Mouse (Mus musculus): ENCODE results near the gene Inca1.

Inca1 gene

GRCm38 (mm10) chr11:70652029-70652883 is 47.7 kb downstream of the Inca1 start:
- no peak for DNase-seq (ENCODE audit: low read depth)

GRCm38 (mm10) chr11:70651391-70651790 is 48.6 kb downstream of the Inca1 start:
- no peak for DNase-seq (ENCODE audit: low read depth)

- no peak for DNase-seq (ENCODE audit: low read depth)
These were observed 49.4 kb downstream of the Inca1 start for GRCm38 (mm10) chr11:70650322-70651175.

- no peak for DNase-seq (ENCODE audit: low read depth)
These were observed 50.7 kb downstream of the Inca1 start for GRCm38 (mm10) chr11:70649185-70649734.

- DNase-seq (ENCODE audit: low read depth), result no peak
These were observed 51.4 kb downstream of the Inca1 start for GRCm38 (mm10) chr11:70648512-70648911.

- no peak for DNase-seq (ENCODE audit: low read depth)
These were observed 52.1 kb downstream of the Inca1 start for GRCm38 (mm10) chr11:70647716-70648420.

GRCm38 (mm10) chr11:70646691-70647650 is 53.0 kb downstream of the Inca1 start, which contains the start of the genes Rnf167 and Slc25a11:
TSS of gene Rnf167 (plus strand) at chr11:70647235.
TSS of gene Slc25a11 (minus strand) at chr11:70647479.
- DNase-seq (ENCODE audit: low read depth), result peak; percentile 98

- no peak for DNase-seq (ENCODE audit: low read depth)
These were observed 53.7 kb downstream of the Inca1 start for GRCm38 (mm10) chr11:70646259-70646555.

- no peak for DNase-seq (ENCODE audit: low read depth)
These were observed 54.3 kb downstream of the Inca1 start for GRCm38 (mm10) chr11:70645461-70646258.

- no peak for DNase-seq (ENCODE audit: low read depth)
These were observed 55.3 kb downstream of the Inca1 start for GRCm38 (mm10) chr11:70644564-70645103.

GRCm38 (mm10) chr11:70643051-70643450 is 56.9 kb downstream of the Inca1 start:
- no peak for DNase-seq (ENCODE audit: low read depth)

- no peak for DNase-seq (ENCODE audit: low read depth)
These were observed 58.7 kb downstream of the Inca1 start for GRCm38 (mm10) chr11:70641241-70641640.

GRCm38 (mm10) chr11:70639976-70640375 is 60.0 kb downstream of the Inca1 start:
- no peak for DNase-seq (ENCODE audit: low read depth)

- DNase-seq (ENCODE audit: low read depth), result no peak
These were observed 61.2 kb downstream of the Inca1 start, which contains the start of gene Gp1ba for GRCm38 (mm10) chr11:70638714-70639278. TSS of gene Gp1ba (plus strand) at chr11:70639122.
